Comparison of ENCODE assay signal across 43 mouse cellular contexts in the genomic region with DNA sequence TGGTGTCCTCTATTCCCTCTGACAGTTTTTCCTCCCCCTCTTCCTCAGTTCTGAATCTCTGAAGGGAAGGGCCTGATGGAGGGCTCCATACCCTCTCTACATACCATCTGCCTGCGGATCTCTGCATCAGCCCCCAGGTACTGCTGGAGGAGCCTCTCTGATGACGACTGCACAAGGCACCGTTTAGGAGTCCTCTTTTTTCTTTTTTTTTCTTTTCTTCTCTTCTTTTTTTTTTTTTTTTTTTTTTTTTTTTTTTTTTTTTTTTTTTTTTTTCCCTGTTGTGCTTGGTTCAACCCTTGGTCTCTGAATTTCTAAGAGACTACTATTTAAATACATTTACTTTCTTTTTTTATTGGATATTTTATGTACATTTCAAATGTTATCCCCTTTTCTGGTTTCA. TPM values are rescaled to one million over a fixed set of nuclear protein-coding genes. Genes with fewer than 3 reads are reported as not detected.
"Had no signal": no experiment of that assay in that cellular context is flagged by ENCODE, and none has a peak within 500 bp of the region (broad histone marks: within the 10 kb centered on the region; RNA-seq: fewer than 3 reads in every experiment).

No protein-coding gene starts in this region.

- H3K4me1 ChIP-seq: limb, embryonic 10.5 days; limb, embryonic 12.5 days; limb, embryonic 13.5 days; limb, embryonic 15.5 days; liver, embryonic 12.5 days; liver, embryonic 13.5 days; lung, embryonic 15.5 days; midbrain, embryonic 12.5 days; midbrain, embryonic 13.5 days; midbrain, embryonic 15.5 days; neural tube, embryonic 12.5 days; neural tube, embryonic 13.5 days had no signal

- H3K4me2 ChIP-seq: limb, embryonic 12.5 days; limb, embryonic 13.5 days; limb, embryonic 15.5 days; liver, embryonic 11.5 days; liver, embryonic 12.5 days; liver, embryonic 13.5 days; liver, embryonic 15.5 days; lung, embryonic 14.5 days; lung, embryonic 15.5 days; midbrain, embryonic 12.5 days; midbrain, embryonic 13.5 days; midbrain, embryonic 15.5 days; neural tube, embryonic 12.5 days; neural tube, embryonic 13.5 days had no signal

- H3K9me3 ChIP-seq: limb, embryonic 10.5 days; limb, embryonic 12.5 days; limb, embryonic 13.5 days; limb, embryonic 15.5 days; liver, embryonic 12.5 days; liver, embryonic 13.5 days; liver, embryonic 15.5 days; lung, embryonic 15.5 days; midbrain, embryonic 12.5 days; midbrain, embryonic 13.5 days; midbrain, embryonic 15.5 days; neural tube, embryonic 12.5 days; neural tube, embryonic 13.5 days had no signal

- H3K27ac ChIP-seq: left cerebral cortex, adult 2 months; limb, embryonic 10.5 days; limb, embryonic 12.5 days; limb, embryonic 13.5 days; limb, embryonic 15.5 days; liver, embryonic 12.5 days; liver, embryonic 13.5 days; liver, embryonic 14.5 days; liver, embryonic 15.5 days; lung, embryonic 15.5 days; macrophage; midbrain, embryonic 12.5 days; midbrain, embryonic 13.5 days; midbrain, embryonic 15.5 days; neural tube, embryonic 12.5 days; neural tube, embryonic 13.5 days had no signal

- ATAC-seq: liver, embryonic 12.5 days; liver, postnatal 0 days; lung, postnatal 0 days; midbrain, embryonic 13.5 days; midbrain, embryonic 15.5 days; midbrain, embryonic 16.5 days had no signal

- H3K4me3 ChIP-seq: left cerebral cortex, adult 2 months; limb, embryonic 10.5 days; limb, embryonic 12.5 days; limb, embryonic 13.5 days; limb, embryonic 15.5 days; liver, embryonic 12.5 days; liver, embryonic 13.5 days; liver, embryonic 15.5 days; lung, embryonic 15.5 days; midbrain, embryonic 12.5 days; midbrain, embryonic 13.5 days; midbrain, embryonic 15.5 days; myocyte; neural tube, embryonic 12.5 days; neural tube, embryonic 13.5 days had no signal

- DNase-seq: left cerebral cortex, postnatal 4 days; liver; liver, embryonic 13.5 days; liver, postnatal 0 days; lung, adult 18-20 months; lung, adult 2 months; lung, embryonic 14.5 days; lung, postnatal 10 days; lung, postnatal 36 days; midbrain, embryonic 14.5 days had no signal

- H3K9ac ChIP-seq: limb, embryonic 12.5 days; limb, embryonic 13.5 days; limb, embryonic 15.5 days; liver, embryonic 12.5 days; liver, embryonic 13.5 days; liver, embryonic 14.5 days; liver, embryonic 15.5 days; liver, postnatal 0 days; lung, embryonic 14.5 days; lung, embryonic 15.5 days; midbrain, embryonic 12.5 days; midbrain, embryonic 13.5 days; midbrain, embryonic 15.5 days; neural tube, embryonic 12.5 days; neural tube, embryonic 13.5 days had no signal

- H3K27me3 ChIP-seq: limb, embryonic 12.5 days; limb, embryonic 13.5 days; limb, embryonic 15.5 days; liver, embryonic 12.5 days; liver, embryonic 13.5 days; liver, embryonic 15.5 days; lung, embryonic 15.5 days; megakaryocyte, embryonic 14.5 days; midbrain, embryonic 12.5 days; midbrain, embryonic 13.5 days; midbrain, embryonic 15.5 days; neural tube, embryonic 12.5 days; neural tube, embryonic 13.5 days had no signal

- H3K36me3 ChIP-seq: limb, embryonic 10.5 days; limb, embryonic 12.5 days; limb, embryonic 13.5 days; limb, embryonic 15.5 days; liver, embryonic 12.5 days; liver, embryonic 13.5 days; liver, embryonic 15.5 days; lung, embryonic 15.5 days; midbrain, embryonic 12.5 days; midbrain, embryonic 13.5 days; midbrain, embryonic 15.5 days; neural tube, embryonic 12.5 days; neural tube, embryonic 13.5 days had no signal

RNA-seq across cellular contexts. Expression of gene Tbx19, which starts 8.9 kb away (rescaled TPM):
- total RNA-seq: left cerebral cortex, adult 2 months; left cerebral cortex, adult 8-10 months; left cerebral cortex, postnatal 10 days; left cerebral cortex, postnatal 14 days; left cerebral cortex, postnatal 25 days; left cerebral cortex, postnatal 36 days; left cerebral cortex, postnatal 4 days; liver, adult 2 months; megakaryocyte, adult 5-6 weeks; megakaryocyte-erythroid progenitor cell, adult 5-6 weeks; midbrain, postnatal 0 days; monocyte, adult 5-6 weeks had no signal
- polyA plus RNA-seq: limb, embryonic 10.5 days; limb, embryonic 12.5 days; limb, embryonic 13.5 days; limb, embryonic 14.5 days; limb, embryonic 15.5 days; liver, adult 2 months; liver, embryonic 12.5 days; liver, embryonic 15.5 days; liver, embryonic 16.5 days; lung, embryonic 14.5 days; lung, postnatal 0 days; macrophage; midbrain, embryonic 12.5 days; midbrain, embryonic 13.5 days; midbrain, embryonic 14.5 days; myocyte; neural tube, embryonic 11.5 days; neural tube, embryonic 12.5 days; neural tube, embryonic 13.5 days had no signal
